Mouse (Mus musculus) cerebellum, adult 9-10 months (tissue): ENCODE results near the gene Dnajc13.
A peak's percentile ranks its signal among the peaks of the same experiment; 100 is the strongest.

Experiments used
- DNase-seq: peaks from one replicate; pipeline ENCODE4 v3.0.0; 2022

The Dnajc13 gene

DNA sequence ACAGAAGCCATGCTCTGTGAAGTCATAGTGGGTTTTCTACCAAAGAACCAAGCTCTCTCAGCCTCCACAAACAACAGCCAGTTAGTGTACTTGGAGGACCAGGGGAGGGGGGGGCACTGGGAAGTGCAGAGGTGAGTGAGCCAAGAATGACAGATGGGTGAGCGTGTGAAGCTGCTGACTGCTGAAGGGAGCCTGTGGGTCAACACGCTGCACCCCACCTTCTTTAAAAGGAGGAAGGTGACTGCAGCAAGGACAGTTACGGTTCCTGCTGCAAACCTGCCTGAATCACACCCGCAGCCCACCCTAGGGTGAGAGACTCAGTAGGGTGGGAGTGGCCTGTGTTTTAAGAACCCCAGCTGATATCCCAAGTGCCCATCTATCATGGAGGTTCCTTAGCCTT is 81.1 kb downstream of the Dnajc13 start:
- DNase-seq = peak; percentile 74

DNA sequence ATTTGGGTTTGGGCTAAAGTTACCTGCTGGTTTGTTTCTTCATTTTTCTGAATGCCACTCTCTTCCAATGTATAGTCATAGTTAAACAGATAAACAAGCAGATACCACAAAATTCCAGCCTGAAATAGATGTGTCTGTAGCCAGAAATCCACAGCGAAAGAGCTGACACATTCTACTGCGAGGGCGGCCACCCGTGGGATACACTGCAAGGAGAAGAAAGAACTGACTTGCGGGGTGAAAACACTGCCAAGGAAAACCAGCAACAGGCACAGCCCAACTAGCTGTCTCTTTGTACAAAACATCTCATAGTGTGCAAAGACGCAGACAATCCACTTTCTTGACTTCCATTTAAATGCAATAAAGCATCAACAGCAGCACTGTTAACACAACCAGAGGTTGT is 82.7 kb downstream of the Dnajc13 start:
- no peak for DNase-seq

DNA sequence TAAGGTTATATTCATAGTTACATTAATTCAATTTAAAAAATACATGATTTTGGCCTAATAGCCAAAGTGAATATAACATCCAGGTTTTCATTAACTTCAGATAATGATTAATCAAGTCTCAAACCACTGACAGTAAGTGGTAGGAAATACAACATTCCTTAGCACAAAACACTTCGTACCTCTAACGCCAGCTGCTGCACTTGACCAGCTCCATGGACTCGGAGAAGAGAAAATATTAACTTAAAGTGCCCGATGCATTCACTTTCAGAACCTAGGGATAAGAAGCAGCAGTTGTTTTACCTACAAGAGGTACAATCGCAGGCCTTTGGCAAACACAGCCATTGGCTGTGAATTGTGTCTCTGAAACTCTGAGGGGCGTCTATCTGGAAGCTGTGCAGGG is 90.4 kb downstream of the Dnajc13 start:
- no peak for DNase-seq

DNA sequence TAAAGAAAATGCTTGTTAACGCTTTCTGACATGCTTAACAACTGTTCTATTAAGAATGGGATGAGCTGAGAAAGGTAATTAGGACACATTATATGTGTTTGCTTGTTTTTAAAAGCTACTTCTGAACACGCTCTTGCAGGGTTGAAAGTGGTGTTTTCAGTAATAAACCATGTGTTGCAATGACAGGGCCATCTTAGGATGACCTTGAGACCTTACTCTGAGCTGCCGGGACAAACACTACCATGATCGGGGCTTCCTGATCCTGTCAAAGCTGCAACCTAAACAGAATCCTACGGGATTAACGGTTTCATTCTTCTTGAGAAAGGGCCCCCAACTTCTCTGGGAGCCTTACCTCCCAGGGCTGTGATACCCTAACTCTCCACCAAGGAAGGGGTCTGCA is 91.1 kb downstream of the Dnajc13 start:
- DNase-seq = no peak

DNA sequence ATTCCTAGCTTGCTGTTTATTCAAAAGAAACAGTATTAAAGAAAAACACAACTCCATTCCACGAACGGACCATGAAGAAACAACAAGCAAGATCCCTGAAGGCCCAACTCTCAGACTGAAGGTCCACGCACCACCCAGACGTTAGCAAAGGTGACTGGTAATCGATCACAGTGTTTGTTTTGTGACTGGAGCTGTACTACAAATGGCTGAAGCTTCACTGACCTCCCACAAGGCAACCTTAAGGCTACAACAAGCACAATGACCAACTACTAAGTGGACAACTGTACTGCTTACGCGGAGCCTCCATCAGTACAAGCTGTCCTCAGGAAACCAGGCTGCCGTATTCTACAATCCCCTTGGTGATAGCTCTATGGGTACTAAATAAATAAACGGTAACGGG is 92.7 kb downstream of the Dnajc13 start:
- DNase-seq = no peak

DNA sequence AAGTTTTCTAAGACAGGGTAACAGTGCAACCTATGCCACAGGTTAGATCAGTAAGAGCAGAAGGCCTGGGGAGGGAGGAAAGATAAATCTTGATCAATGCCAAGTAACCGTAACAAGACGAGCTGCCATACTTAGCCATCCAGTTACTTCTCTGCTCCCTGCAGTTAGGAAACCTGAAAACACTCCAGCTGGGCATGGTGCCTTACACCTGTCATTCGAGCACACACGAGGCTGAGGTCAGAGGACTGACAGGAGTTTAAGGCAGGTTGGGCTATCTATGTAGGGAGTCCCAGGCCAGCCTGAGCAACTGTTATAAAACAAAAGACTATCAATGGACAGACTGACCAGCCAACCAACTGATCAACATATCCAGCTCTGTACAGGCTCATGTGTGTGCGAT is 96.8 kb downstream of the Dnajc13 start:
- no peak for DNase-seq

DNA sequence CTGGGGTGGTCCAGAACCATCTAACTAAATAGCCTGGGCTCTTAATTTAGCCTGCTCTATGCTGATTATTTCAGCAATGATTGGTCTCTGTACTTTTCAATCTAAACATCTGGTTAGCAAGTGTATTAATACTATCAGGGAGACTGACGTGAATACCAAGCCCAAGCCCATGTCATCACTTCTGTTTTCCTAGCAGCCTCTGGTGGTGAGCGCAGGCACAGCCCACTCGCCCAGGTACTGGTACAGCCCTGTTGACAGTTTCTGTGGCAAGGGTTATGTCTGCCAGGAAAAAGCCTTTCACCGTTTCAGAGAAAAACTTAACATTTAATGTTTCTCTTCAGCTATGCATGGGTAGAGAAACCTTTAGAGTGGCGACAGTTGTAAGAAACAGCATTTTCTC is 98.5 kb downstream of the Dnajc13 start:
- no peak for DNase-seq

DNA sequence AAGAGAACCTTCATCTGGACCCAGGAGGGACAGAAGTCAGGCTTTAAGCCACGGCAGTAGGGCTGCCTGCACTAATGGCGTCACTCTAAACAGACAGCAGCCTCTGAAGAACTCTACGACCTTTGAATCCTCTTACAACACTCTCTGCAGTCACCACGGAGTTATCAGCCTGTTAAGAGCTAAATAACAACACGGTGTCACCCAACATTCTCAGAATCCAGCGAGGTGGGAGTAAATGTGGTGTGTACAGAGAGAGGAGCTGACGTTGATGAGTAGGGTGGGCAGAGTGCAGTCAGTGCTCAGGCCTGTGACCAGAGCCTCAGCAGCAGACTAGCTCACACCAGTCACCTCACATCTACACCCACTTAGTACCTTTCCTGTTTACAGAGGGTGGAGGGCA is 101.6 kb downstream of the Dnajc13 start:
- no peak for DNase-seq

DNA sequence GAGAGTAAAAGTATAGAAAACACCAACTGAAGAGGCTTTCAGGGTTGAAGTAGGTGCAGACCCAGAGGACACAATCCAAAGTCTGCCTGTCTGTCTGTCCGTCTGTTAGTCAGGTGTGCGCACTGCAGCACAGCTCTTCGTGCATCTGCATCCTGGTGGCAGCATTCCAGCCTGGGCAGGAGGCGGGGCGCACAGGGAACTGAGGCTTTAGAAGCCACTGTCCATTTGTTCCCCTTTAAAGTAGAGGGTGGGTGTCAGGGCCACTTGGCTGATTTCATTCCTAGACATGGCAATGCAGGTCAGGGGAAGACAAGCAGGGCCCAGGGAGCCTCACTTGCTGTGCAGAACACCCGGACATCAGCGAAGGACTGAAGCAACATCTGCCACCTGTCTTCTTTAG is 105.4 kb downstream of the Dnajc13 start:
- DNase-seq = no peak

DNA sequence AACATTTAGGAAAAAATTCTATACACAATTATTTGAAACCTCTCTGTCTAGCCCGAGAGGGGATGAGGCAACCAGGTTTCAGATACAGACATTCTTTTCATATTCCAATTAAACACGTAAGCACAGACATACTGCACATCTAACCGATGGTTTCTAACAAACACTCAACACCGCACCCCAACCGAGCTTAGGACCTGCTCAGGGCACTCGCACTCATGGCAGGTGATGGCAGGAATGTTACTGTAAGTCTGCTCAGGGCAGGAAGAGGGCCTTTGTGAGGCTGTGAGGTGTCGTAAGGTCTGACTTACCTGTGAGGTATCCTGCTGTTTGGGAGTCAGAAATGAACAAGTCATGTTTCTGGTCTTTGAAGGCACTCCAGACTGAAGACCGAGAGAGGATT is 106.2 kb downstream of the Dnajc13 start:
- no peak for DNase-seq

DNA sequence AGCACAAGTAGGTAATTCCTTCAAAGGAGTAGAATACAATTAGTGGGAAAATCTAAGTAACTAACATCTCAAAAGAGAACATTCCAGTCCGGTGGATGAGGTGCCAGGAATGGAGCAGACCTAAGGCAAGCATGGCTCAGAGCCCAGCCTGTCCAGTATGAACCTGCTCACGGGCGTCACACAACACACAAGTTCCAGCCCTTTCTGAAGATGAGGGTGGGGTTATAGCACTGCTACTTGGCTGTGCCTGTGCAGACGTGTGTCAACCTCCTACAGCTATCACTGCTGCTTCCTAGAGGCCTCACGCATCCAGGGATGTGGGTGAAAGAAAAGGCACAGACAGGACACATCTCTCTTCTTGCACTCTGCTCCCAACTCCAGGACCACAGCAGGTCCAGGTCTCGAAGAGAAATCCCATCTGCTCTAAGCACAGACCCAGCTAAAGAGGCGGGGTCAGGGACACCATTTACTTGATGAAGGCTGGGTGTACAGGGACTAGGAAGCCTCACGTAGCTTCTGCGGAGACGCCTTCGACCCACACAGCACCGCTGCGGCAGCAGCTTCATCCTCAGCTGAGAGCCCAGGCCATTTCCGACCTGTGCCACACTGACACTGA is 107.5 kb downstream of the Dnajc13 start:
- DNase-seq = no peak

DNA sequence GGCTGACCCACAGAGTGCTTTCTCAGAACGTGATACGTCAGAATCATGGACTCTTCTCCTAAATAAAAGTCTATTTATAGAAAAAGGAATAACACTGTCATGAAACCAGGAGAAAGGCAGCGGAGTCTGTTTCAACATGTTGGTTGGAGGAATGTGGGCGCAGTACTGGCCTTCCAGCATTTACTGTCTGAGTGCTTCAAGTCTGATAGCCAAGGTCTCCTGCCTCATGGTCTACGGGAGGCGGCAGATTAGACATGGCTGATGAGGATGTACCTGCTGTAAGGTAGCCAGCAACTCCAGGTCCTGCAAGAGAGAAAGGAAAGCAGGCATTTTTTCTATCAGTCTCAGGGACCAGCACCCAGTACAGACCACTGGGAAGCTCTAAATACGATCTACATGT is 110.6 kb downstream of the Dnajc13 start:
- DNase-seq = no peak

DNA sequence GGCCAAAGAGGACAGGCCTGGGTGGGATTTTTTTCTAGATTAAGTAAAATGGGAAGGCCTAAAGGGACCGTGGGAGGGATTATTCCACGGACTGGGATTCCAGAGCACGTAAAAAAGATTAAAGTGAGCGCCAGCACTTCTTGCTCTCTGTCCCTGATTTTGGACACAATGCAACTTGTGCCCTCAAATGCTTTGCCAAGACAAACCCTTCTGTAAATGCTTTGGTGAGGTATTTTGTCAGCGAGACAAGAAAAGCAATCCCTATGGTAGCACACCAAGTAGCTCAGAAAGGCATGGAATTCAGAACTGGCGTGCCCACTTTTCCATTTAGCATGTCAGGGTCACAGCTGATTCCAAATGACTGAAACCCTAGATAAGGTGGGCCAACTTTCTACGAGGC is 113.8 kb downstream of the Dnajc13 start:
- no peak for DNase-seq

DNA sequence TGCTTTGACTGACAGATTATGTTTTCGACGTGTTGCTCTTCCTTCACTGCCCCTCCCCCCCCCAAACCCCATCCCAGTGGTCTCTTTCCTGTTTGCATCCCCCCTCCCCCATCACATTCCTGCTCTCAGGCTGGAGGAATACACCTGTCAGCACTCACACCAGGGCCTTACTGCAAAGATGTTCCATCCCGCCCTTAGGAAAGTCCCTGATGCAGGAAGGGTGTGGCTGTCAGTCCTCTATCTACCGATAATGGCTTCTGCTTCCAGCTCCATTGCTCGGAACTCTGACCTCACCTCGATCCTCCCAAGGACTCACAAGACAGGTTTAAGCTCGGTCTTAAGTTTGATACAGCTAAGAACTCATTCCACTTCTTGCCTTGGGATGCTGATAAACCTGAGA is 116.0 kb downstream of the Dnajc13 start:
- no peak for DNase-seq

DNA sequence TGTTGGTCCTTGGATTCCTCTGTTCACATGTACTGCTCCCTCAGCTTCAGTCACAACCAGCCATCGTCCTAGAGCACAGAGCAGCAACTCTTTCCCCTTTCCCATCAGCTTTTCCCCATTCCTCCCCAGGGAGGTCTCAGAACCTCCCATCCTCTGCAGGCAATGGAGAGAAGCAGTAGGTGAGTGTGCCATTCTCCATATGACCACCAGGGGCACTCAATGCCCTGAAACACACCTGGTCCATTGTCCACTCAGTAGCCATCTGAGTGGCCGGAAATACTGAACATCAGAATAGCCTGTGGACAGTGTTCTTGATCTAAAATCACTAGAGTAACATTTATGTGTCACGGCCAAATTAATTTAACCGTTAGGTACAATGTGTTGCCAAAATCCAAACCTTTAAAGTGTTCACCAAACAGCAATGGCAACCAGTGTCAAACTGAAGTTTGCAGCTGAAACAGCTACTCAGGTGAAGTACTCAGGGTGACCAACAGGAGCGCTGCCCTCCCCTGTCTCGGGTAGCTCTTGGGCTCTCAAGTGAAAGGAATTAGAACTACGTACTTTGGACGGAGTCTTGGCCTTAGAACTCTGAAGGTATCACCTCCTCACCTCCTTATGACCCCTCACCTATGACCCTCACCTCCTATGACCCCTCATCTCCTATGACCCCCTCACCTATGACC is 118.3 kb downstream of the Dnajc13 start:
- DNase-seq = no peak

DNA sequence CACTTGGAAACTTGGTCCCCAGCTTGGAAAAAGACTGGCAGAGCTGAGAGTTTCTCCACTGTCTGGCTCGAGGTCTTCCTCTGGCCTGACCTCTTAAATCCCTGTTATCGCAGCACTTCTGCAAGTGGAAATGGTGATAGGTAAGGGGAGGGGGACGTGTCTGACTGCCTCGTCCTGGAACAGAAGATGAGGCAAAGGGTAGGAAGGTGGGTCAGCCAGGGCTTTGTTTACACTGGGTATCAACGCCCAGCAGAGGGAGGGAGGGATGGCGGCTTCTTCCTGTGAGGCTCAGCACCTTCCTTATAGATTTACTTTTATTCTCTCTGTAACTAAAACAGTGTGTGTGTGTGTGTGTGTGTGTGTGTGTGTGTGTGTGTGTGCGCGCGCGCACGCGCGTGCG is 119.9 kb downstream of the Dnajc13 start:
- no peak for DNase-seq

DNA sequence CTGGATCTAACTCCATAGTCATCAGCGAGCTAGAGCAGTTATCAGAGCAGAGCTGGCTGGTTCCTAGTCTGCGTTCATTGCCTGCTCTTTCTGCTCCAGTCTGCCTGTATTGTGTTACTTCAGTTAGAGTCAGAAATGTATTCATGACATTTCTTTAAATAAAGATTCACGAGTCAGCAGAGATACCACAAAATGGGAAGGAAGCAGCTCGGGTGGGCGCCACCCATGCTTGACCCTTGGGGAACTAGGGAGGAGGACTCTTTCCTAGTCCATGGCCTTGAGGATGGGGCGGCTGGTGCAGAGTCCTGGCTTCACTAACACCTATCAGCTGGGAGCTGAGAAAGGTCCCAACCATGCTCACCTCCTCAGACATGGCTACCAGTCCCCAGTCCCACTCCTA is 122.4 kb downstream of the Dnajc13 start:
- no peak for DNase-seq

DNA sequence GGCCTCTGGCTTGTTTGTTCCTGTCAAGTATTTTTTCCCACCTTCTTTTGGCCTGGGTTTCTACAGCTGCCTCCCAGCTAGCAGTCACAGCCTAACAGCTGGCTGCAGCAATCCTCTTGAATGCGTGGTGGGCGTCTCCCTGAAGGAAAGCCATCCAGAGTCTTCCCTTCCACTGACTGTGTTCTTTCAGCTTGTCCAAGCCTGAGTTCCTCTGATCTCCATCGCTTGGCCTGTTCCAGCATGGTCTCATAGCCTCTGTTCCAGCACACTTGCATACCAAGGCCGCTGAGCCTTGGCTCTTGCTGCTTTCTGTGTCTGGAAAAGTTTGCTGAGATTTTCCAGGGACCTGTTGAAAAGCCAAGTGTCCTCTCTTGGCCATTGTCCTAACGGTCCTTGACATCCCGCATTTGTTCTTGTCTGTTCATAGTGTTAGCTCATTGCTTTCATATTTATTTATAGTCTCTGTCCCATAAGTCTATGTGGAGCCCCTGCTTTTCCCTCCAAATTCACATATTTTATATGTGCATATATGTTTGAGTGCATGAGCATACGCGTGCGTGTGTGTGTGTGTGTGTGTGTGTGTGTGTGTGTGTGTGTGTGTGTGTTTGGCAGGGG is 132.5 kb downstream of the Dnajc13 start:
- no peak for DNase-seq

DNA sequence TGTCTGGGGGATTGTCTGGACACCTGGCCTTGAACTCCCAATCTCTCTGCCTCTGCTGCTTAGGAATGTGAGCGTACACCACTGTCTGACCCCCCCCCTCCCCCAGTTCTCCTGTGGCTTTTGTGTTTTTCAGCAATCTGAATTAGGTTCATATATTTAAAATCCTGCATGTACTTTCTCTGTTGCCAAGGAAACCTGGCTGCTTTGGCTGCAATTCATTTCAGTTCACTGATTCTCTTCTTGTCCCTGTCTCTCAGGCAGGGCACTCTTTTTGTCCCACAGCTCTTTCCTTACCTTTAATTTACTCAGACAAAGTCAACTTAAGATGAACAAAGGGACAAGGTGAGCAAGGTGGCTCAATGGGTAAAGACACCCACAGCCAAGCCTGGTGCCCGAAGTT is 134.6 kb downstream of the Dnajc13 start:
- no peak for DNase-seq

DNA sequence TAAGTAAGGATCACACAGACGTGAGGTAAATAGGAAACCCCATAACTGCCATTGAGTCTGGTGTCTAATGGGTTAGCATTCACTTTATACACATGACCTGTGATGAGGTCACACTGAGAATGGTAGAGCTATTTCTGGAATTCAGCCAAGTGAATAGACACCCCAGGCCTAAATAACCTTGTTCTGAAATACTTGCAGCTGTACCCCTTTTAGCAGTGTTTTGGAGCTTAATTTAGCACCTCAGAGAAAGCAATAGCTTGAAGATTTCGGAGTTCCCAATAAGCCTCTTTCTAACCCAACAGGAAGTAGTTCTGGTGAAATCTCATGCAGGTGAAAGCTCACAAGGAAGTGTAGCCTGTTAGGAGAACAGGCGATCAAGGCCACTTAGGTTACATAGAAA is 135.9 kb downstream of the Dnajc13 start, which contains the start of gene Ackr4:
Gene Ackr4 (minus strand): TSS at position 101 of the 400 bp plus-strand sequence.
- no peak for DNase-seq

DNA sequence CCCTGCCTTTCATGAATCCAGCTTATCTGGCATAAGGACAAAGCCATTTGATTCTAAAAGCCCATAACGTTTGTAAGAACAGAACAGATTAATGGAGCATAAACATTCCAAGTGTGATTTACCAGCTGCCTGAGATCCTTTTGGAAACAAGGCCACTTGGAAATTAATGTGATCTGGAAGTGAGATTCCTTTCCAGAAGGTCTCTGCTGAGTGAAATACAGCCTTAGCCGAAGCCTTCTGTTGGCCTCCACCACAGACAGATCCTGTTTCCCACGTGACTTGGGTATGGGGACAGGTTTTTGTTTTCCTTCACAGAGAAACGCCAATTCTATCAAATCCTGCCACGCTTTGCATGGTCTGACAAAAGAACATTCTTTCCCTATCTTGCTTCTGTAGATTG is 139.1 kb downstream of the Dnajc13 start:
- peak; percentile 12 for DNase-seq

DNA sequence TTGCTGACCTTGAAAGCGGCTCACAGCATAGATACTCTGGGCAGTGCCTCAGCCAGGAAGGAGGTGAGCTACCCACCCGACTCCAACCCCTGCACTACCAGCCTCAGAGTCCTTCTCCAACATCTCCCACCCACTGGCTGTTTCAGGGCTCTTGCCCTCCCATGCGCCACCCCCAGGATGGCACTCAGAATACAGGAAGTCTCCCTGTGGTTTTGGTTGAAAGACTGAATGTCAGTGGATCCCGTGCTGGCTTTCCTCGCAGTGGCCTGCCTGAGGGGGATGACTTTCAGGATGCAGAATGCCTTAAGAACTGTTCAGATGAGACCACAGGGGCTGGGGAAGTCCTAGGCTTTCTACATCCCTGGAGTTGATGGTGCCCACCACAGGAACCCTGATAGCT is 139.6 kb downstream of the Dnajc13 start:
- DNase-seq = no peak

DNA sequence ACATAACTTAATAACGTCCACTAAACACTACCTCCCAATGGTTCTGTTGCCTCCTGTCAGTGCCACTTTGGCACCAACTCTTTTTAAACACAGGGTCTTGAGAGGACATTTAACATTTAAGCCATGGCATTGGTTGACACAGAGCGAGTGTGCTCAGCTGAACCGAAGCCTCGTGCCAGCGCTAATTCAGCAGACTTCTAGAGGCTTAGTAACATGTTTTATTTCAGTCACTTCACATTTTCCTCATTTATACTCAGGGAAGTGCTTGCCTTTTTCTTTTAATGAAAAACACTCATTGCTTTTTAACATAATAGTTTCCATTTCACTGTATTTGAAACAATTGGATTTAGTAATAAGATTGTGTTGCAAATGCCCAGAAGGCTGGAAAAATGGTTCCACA is 153.6 kb downstream of the Dnajc13 start:
- no peak for DNase-seq

DNA sequence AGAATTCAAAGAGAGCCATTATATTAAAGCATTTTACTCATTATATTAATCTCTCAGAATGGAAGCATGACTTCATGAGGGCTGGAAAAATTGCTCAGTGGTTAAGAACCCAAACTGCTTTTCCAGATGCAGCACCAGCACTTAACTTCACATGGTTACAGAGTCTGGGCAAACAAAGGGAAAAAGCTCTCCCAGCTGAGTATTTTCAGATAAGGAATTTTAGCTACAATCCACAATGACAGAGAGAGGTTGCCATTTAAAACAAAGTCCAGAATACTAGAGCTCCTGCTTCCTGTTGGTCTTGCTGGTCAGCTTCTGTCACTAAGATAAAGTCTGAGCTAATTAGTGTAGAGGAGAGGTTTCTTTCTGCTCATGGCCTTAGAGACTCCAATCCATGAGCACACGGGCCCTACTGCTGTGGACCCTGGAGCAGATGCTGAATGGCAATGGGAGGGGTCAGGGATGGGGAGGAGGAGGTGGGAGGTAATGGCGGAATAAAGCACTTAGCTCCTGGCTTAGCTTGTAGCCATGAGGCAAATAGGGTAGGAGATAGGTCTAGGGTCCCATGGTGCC is 154.1 kb downstream of the Dnajc13 start:
- DNase-seq = no peak
